Mouse (Mus musculus): ENCODE measurements around the gene Glrx5. TPM values are rescaled to one million over a fixed set of nuclear protein-coding genes. Genes with fewer than 3 reads are reported as not detected.

Glrx5 gene
- total and polyA plus RNA-seq, 3 experiments: 108 to 291 TPM; not detected in 1

GRCm38 (mm10) chr12:105044775-105045174, 12.3 kb downstream of the Glrx5 start:
- H3K4me1 ChIP-seq (ENCODE audit: control insufficient read depth in 1 of 2, insufficient read depth in 2 of 2, low read length in 2 of 2): peaks cover 2 to 7% of the 10 kb centered on the region in 2 experiments

GRCm38 (mm10) chr12:105048301-105048863, 15.9 kb downstream of the Glrx5 start:
- Histone ChIP-seq H3K27me3 (ENCODE audit: control insufficient read depth in 1 of 2, insufficient read depth in 2 of 2, low read length in 2 of 2) (no peaks in the 10 kb centered on the region), H3K4me1 (ENCODE audit: control insufficient read depth in 1 of 2, insufficient read depth in 2 of 2, low read length in 2 of 2) (no peaks in the 10 kb centered on the region), H3K4me3 (ENCODE audit: control insufficient read depth in 1 of 2, insufficient read depth in 1 of 2, low read depth in 2 of 2, low read length in 2 of 2) (no peak overlapping the region), H3K27ac (ENCODE audit: control insufficient read depth, low read depth, low read length) (no peak overlapping the region), H3K9ac (ENCODE audit: control insufficient read depth, low read depth, low read length, poor library complexity, severe bottlenecking) (no peak overlapping the region), H3K36me3 (ENCODE audit: control insufficient read depth in 1 of 2, insufficient read depth in 2 of 2, low read length in 2 of 2) (no peaks in the 10 kb centered on the region), H3K79me2 (ENCODE audit: control insufficient read depth, insufficient read depth, low read length, poor library complexity) (no peaks in the 10 kb centered on the region), H3K9me3 (replicated peaks; ENCODE audit: insufficient read depth, low read length) (no peaks in the 10 kb centered on the region)
- no peak for DNase-seq (ENCODE audit: low read depth, low spot score)
- TF ChIP-seq TAL1 (IDR thresholded peaks at IDR 0.05; ENCODE audit: low read length) (no peak), HCFC1 (IDR thresholded peaks at IDR 0.05; ENCODE audit: low read depth, low read length) (no peak), RCOR1 (IDR thresholded peaks at IDR 0.05; ENCODE audit: low read depth, low read length) (no peak), POLR2A (IDR thresholded peaks at IDR 0.05; ENCODE audit: control insufficient read depth in 1 of 2, insufficient read depth in 1 of 2, low read depth in 1 of 2, low read length in 2 of 2, poor library complexity in 1 of 2) (no peak), POLR2AphosphoS5 (IDR thresholded peaks at IDR 0.05; ENCODE audit: borderline replicate concordance, low read depth, low read length) (no peak), CTCF (IDR thresholded peaks at IDR 0.05 in 2 of 3, conservative IDR thresholded peaks at IDR 0.05 in 1 of 3; ENCODE audit: control insufficient read depth in 1 of 3, insufficient read depth in 1 of 3, low read depth in 2 of 3, low read length in 3 of 3, poor library complexity in 1 of 3, severe bottlenecking in 1 of 3) (no peak), ZNF384 (IDR thresholded peaks at IDR 0.05; ENCODE audit: low read depth, low read length) (no peak), ZMIZ1 (IDR thresholded peaks at IDR 0.05; ENCODE audit: low read depth, low read length) (no peak), MEF2A (IDR thresholded peaks at IDR 0.05; ENCODE audit: extremely low read depth, insufficient replicate concordance, low read depth, low read length, poor library complexity, severe bottlenecking) (no peak), NRF1 (IDR thresholded peaks at IDR 0.05; ENCODE audit: insufficient read depth, low read depth, low read length, poor library complexity, severe bottlenecking) (no peak)

More at GRCm38 (mm10) chr12:105044775-105045174, 12.3 kb downstream of the Glrx5 start:
- Histone ChIP-seq H3K9me3 (replicated peaks; ENCODE audit: insufficient read depth, low read length) (no peaks in the 10 kb centered on the region), H3K9ac (ENCODE audit: control insufficient read depth, low read depth, low read length, poor library complexity, severe bottlenecking) (no peak overlapping the region), H3K4me3 (ENCODE audit: control insufficient read depth in 1 of 2, insufficient read depth in 1 of 2, low read depth in 2 of 2, low read length in 2 of 2) (no peak overlapping the region), H3K36me3 (ENCODE audit: control insufficient read depth in 1 of 2, insufficient read depth in 2 of 2, low read length in 2 of 2) (peaks cover 8 to 11% of the 10 kb centered on the region in 2 experiments), H3K27me3 (ENCODE audit: control insufficient read depth in 1 of 2, insufficient read depth in 2 of 2, low read length in 2 of 2) (no peaks in the 10 kb centered on the region), H3K79me2 (ENCODE audit: control insufficient read depth, insufficient read depth, low read length, poor library complexity) (peaks cover 8% of the 10 kb centered on the region), H3K27ac (ENCODE audit: control insufficient read depth, low read depth, low read length) (no peak overlapping the region)
- no peak for TF ChIP-seq ZC3H11A (IDR thresholded peaks at IDR 0.05; ENCODE audit: low read depth, low read length)
- TF ChIP-seq ELF1 (IDR thresholded peaks at IDR 0.05; ENCODE audit: low read depth, low read length): no peak
- no peak for TF ChIP-seq E2F4 (IDR thresholded peaks at IDR 0.05; ENCODE audit: borderline replicate concordance, low read depth, low read length)
- TF ChIP-seq POLR2AphosphoS2 (IDR thresholded peaks at IDR 0.05; ENCODE audit: low read length): no peak
- no peak for TF ChIP-seq POLR2A (IDR thresholded peaks at IDR 0.05; ENCODE audit: control insufficient read depth in 1 of 2, insufficient read depth in 1 of 2, low read depth in 1 of 2, low read length in 2 of 2, poor library complexity in 1 of 2)
- TF ChIP-seq USF1 (IDR thresholded peaks at IDR 0.05; ENCODE audit: low read depth, low read length): no peak
- no peak for TF ChIP-seq JUND (IDR thresholded peaks at IDR 0.05; ENCODE audit: low read depth, low read length)
- no peak for TF ChIP-seq CHD1 (IDR thresholded peaks at IDR 0.05; ENCODE audit: low read depth, low read length)
- no peak for TF ChIP-seq ZNF384 (IDR thresholded peaks at IDR 0.05; ENCODE audit: low read depth, low read length)
- no peak for TF ChIP-seq CHD2 (IDR thresholded peaks at IDR 0.05; ENCODE audit: low read length)
- no peak for DNase-seq (ENCODE audit: low read depth, low spot score)
